Mouse (Mus musculus) embryo, embryonic 10 days (tissue): Measurements from ENCODE around the gene Cracr2a.

ENCODE experiments used
- DNase-seq: peaks from one replicate; pipeline ENCODE4 v3.0.0-alpha.2; 2015; ENCODE audit warnings: low spot score

The Cracr2a gene

DNA sequence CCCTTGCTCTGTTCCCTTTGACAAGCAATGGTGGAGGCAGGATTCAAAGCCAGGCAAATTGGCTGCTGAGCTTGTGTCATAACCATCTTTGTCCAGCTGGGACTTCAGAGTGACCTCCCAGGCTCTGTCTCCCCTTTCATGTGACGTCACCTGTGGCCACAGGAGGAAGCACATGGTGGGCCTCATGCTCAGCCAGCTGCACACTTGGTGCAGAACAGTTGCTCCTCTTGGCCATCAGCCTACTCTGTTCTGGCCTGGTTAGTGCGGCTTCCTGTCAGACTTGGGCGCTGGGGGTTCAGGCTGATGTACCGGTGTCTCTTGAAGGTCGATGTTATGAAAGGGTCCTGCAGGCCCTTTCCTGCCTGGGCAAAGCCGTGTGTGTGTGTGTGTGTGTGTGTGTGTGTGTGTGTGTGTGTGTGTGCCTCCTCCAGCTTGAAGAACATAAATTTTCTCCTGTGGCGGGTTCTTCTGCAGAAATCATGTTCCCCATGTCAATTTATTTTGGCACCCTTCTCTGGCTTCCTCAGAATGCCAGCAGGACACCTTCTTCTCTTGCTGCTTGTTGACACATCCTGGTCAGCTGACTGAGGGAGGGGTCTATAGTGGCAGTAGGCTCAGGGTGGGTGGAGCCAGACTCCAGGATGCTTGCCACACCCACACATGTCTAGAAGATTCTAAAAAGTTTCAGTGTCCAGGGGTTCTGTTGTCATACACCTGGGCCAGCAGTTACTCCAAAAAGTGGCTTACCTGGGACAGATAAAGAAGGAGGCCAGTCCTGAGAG, 5.0 kb downstream of the Cracr2a start:
- DNase-seq: no peak

- no peak for DNase-seq
Measured at GRCm38 (mm10) chr6:127571849-127572550, 10.9 kb downstream of the Cracr2a start.

DNA sequence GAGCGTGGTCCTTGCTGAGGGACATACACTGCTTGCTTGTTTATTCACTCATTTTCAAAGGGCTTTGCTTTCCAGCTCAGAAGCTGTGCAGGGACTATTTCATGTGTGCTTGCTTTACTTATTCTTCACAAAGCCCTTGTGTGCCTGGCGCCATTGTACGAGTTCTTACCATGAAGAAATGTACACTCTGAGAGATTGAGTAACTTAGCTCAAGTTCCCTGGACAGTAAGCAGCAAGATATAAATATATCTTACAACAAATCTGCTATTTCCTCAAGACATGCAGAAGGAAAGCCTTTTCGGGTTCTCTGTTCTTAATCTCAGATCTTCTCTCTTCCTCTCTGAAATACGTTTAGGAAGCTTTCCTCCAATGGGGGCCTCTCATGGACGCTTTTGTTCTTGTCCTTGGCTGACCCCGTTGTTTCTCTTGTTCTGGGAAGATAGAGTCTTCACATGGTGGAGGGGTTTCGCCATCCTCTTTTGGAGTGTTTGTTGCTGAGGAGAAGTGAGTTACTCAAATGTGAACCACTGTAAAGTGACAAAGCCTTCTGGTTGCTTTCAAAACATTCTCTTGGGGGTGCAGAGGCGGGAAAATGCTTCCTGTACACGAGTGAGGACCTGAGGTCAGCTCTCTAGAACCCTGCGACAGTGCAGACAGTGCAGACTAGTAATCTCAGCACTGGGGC, 12.8 kb downstream of the Cracr2a start:
- DNase-seq: no peak

GRCm38 (mm10) chr6:127575194-127575593, 14.1 kb downstream of the Cracr2a start:
- DNase-seq: no peak

DNA sequence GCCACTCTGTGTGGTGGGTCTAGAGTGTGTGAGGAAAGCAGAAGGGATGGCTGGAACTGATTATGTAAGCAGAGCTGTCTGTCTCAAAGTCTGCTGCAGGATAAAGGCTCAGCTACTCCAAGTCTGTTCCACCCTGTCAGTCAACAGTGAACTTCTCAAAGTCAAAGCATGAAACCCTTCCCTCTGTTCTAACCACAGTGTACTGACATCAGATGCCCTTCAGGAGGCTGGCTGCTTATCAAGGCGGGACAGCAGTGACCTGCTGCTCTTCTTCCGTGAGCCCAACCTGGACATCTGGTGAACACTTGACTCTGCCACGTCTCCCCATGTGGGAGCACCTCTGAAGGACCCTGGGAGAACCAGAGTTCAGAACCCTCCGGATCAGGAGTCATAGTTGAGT, 16.6 kb downstream of the Cracr2a start:
- DNase-seq: no peak

- no peak for DNase-seq
Measured at GRCm38 (mm10) chr6:127578316-127578715, 17.2 kb downstream of the Cracr2a start.

- DNase-seq: peak; percentile 12
Measured at GRCm38 (mm10) chr6:127578810-127579209, 17.7 kb downstream of the Cracr2a start.

GRCm38 (mm10) chr6:127581915-127582314, 20.8 kb downstream of the Cracr2a start:
- no peak for DNase-seq

GRCm38 (mm10) chr6:127582391-127583176, 21.4 kb downstream of the Cracr2a start:
- DNase-seq: peak; percentile 90

DNA sequence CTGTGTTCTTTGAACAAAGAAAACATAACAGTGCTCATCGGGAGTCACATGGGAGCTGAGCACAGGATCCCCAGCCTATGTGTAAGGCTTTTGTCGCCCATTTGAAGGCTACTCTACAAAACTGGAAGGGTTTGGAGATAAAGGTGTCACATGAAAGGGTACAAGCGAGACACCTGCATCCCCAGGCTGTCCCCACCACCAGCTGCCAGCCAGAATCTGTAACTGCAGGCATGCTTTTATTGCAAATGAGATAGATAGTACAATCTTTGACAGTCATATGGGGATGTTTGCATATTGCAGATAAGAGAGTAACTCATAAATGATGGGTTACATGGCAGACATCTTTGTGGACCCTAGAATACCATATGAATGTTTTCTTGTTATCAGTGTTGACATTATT, 30.3 kb downstream of the Cracr2a start:
- no peak for DNase-seq

DNA sequence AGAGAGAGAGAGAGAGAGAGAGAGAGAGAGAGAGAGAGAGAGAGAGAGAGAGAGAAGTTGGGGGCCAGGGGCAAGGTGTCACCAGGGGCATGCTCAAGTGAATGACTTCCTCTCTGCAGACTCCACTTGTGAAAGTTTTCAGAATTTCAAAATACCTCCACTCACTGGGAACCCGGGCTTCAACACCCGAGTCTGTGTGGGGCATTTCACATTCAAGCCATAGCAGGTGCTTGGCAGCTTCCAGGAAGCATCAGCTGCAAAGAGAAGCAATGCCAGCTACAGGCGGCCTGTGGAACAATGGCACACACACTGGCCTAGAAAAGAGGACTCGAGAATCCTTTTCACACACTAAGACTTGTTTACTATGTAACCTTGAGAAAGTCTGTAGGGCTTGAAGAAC, 32.3 kb downstream of the Cracr2a start:
- no peak for DNase-seq

DNA sequence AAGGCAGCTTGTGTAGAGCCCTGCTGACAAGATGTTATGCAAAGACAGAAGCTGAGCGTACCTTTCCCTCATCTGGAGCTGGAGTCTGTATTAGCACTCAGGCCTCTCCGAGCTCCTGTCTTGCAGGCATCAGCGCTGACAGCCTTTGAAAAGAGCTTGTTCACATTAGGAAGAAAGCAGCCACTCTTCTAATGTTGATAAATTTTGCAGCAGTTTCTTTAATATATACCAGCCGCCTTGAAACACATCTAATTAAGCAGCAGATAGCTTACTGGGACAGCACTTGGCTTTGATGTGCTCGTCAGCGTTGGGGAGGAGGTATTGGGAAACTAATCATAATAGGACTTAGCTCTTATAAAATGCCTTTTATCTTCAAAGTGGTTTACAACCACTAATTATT, 38.1 kb downstream of the Cracr2a start:
- DNase-seq: no peak

DNA sequence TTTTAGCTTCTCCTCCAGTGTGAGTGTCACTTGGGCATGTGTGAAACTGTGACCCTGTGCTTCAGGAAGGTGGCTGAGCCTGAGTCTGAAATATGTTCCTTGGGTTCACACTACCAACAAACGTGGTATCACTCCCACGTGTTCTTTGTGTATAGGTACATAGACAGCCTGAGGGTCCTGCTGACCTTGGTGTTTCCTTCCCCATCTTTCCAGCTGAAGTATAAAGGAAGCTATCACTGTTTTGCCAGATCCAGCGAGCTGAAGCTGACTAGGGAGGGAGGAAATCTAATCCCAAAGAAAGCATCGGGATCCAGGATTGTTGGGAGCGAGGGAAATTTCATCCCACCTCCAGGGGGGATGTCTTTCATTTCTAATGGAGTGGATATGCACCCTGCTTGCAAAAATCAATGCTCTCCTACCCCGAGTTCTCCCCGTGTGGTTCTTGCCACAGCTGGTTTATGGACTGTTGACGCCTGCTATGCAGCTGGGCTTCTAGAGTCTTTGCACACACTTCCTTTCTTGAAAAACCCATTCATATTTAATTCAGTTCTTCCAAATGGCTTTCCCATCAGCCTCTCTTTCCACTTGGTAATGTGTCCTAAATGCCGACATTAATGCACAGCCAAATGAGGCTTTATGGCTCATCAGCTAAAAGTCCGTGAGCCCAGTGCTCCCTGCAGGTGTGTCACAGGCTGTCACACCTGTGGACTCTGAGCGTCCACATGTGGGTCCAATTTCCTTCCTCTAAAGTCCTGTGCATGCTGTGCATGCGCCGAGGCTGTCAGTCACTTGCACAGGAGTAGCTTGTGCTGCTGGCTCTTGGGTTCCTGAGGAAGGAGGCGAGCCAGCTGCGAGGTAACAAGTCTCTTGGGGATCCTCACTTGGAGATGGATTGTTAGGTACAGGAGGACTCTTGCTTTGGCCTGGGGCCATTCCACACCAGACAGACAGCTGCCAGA, 44.2 kb downstream of the Cracr2a start:
- DNase-seq: no peak

DNA sequence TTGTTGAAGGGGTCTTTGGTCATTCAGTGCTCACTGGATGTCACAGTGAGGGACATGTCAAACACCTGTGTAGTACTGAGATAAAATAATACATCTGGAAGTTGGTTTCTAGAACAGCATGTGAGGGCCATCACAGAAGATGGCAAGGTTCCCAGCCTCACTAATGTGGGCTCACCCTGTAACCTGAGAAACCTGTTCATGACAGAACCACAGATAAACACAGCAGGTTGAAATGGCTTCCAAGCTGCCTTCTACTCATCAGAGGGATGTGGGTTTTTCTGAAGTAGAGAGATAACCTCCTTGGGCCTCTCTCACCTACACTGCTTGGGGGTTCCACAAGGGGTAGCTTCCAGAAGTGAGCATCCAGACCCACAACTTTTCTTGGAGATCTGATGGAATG, 48.5 kb downstream of the Cracr2a start:
- no peak for DNase-seq

DNA sequence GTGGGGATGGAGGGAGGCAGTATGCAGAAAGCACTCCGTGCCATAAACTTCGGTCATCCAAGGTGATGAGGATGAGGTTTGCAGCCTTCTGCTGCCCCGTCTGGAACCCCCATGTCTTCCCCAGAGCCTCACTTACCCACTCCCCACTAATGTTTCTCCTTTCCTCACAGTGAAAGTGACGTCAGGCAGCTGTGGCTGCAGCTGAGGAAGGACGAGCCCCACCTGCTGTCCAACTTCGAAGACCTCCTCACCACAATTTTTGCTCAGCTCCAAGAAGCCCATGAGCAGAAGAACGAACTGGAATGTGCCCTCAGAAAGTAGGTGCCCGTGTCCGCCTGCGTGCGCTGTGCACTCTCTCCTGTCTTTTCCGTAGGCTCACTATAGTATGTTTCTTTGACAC, 50.1 kb downstream of the Cracr2a start:
- DNase-seq: no peak

- no peak for DNase-seq
Measured at GRCm38 (mm10) chr6:127614083-127614984, 53.2 kb downstream of the Cracr2a start.

DNA sequence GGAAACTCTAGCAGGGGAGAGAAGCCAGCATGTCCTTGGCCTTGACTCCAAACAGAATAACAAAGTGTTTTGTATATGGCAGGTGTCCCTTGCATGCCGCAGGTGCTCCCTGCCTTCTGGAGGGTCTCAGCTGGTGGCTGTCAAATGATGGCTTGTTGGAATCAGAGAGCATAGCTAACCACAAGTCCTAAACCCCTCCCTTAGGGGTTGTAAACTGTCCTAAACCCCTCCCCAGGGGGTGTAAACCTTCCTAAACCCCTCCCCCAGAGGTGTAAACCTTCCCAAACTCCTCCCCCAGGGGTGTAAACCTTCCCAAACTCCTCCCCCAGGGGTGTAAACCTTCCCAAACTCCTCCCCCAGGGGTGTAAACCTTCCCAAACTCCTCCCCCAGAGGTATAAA, 55.5 kb downstream of the Cracr2a start:
- DNase-seq: no peak

GRCm38 (mm10) chr6:127617258-127618025, 56.3 kb downstream of the Cracr2a start:
- peak; percentile 60 for DNase-seq

DNA sequence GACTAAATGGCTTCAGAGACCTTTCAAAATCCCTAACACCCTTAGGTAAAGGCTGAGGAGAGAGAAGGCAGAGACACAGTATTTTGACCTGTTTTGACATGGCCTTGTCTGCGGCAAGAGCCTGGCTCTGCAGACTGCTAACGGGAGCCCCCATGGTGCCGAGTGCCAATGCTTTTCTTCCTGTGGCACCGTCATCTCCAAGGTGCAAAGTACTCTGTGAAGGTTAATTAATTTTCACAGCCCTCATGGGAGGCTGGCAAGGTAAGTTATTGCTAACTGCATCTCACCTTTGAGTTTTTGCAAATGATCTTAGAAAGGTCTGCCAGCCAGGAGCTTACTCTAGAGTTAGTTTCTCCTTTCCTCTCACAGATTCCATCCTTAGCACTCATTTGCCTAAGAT, 57.5 kb downstream of the Cracr2a start:
- no peak for DNase-seq
